Mouse (Mus musculus): ENCODE data around the gene Wbp1. TPM values are rescaled to one million over a fixed set of nuclear protein-coding genes. Genes with fewer than 3 reads are reported as not detected.

The Wbp1 gene
- polyA plus RNA-seq, 1 experiment: 83.4 TPM

GRCm38 (mm10) chr6:83103130-83103650, 18.2 kb downstream of the Wbp1 start:
- TF ChIP-seq POLR2A (IDR thresholded peaks at IDR 0.05; ENCODE audit: low read depth, low read length): no peak
- TF ChIP-seq CTCF (IDR thresholded peaks at IDR 0.05; ENCODE audit: extremely low read depth, insufficient read depth, insufficient read length, insufficient replicate concordance): no peak
- peaks cover 13% of the 10 kb centered on the region for H3K4me1 ChIP-seq (ENCODE audit: control insufficient read depth, insufficient read depth, insufficient read length)
- H3K27me3 ChIP-seq (ENCODE audit: control insufficient read depth, insufficient read depth, low read length): no peaks in the 10 kb centered on the region
- 93% methylated on average over 11 of the region's 11 CpGs for WGBS
- no peak overlapping the region for H3K27ac ChIP-seq (ENCODE audit: insufficient read depth, low read length)
- no peak overlapping the region for H3K4me3 ChIP-seq (ENCODE audit: extremely low read depth, insufficient read depth, insufficient read length)
- H3K36me3 ChIP-seq (ENCODE audit: control insufficient read depth, insufficient read depth, low read length): no peaks in the 10 kb centered on the region; the same call in 1 of the 2 replicates
- no peak for DNase-seq (ENCODE audit: low read depth in 1 of 2, low spot score in 2 of 2)

- H3K27ac ChIP-seq (ENCODE audit: insufficient read depth, low read length): peak overlapping the region; percentile 70
- no peak for TF ChIP-seq POLR2A (IDR thresholded peaks at IDR 0.05; ENCODE audit: low read depth, low read length)
- peak; percentile 60 for TF ChIP-seq CTCF (IDR thresholded peaks at IDR 0.05; ENCODE audit: extremely low read depth, insufficient read depth, insufficient read length, insufficient replicate concordance)
- peak in 1 of 2 experiments; percentile 63 for DNase-seq (ENCODE audit: low read depth in 1 of 2, low spot score in 2 of 2)
- H3K27me3 ChIP-seq (ENCODE audit: control insufficient read depth, insufficient read depth, low read length): no peaks in the 10 kb centered on the region
- peak overlapping the region; percentile 68 for H3K4me3 ChIP-seq (ENCODE audit: extremely low read depth, insufficient read depth, insufficient read length)
- no peaks in the 10 kb centered on the region; the same call in 1 of the 2 replicates for H3K36me3 ChIP-seq (ENCODE audit: control insufficient read depth, insufficient read depth, low read length)
- under 1% methylated on average over 74 of the region's 74 CpGs for WGBS
- peaks cover 13% of the 10 kb centered on the region for H3K4me1 ChIP-seq (ENCODE audit: control insufficient read depth, insufficient read depth, insufficient read length)
These were observed 19.4 kb downstream of the Wbp1 start for GRCm38 (mm10) chr6:83101688-83102556.

GRCm38 (mm10) chr6:83101316-83101687, 20.1 kb downstream of the Wbp1 start, which contains the start of the genes Ccdc142 and Gm42688:
TSS of gene Ccdc142 (plus strand) at chr6:83101601.
TSS of gene Gm42688 (plus strand) at chr6:83101617.
- H3K4me3 ChIP-seq (ENCODE audit: extremely low read depth, insufficient read depth, insufficient read length): peak within 1 kb of the TSS; percentile 68
- peak; percentile 82 to 93 for DNase-seq (ENCODE audit: low read depth in 1 of 2, low spot score in 2 of 2)
- H3K4me1 ChIP-seq (ENCODE audit: control insufficient read depth, insufficient read depth, insufficient read length): peaks cover 13% of the 10 kb centered on the region
- H3K27me3 ChIP-seq (ENCODE audit: control insufficient read depth, insufficient read depth, low read length): no peaks in the 10 kb centered on the region
- 1% methylated on average over 25 of the region's 25 CpGs for WGBS
- H3K36me3 ChIP-seq (ENCODE audit: control insufficient read depth, insufficient read depth, low read length): no peaks in the 10 kb centered on the region; the same call in 1 of the 2 replicates
- H3K27ac ChIP-seq (ENCODE audit: insufficient read depth, low read length): peak within 1 kb of the TSS; percentile 70
- TF ChIP-seq CTCF (IDR thresholded peaks at IDR 0.05; ENCODE audit: extremely low read depth, insufficient read depth, insufficient read length, insufficient replicate concordance) (peak; percentile 33; the same call in 1 of the 2 replicates), POLR2A (IDR thresholded peaks at IDR 0.05; ENCODE audit: low read depth, low read length) (no peak)

GRCm38 (mm10) chr6:83098411-83098810, 22.9 kb downstream of the Wbp1 start:
- H3K4me3 ChIP-seq (ENCODE audit: extremely low read depth, insufficient read depth, insufficient read length): no peak overlapping the region
- WGBS: 79% methylated on average over 2 of the region's 2 CpGs
- DNase-seq (ENCODE audit: low read depth in 1 of 2, low spot score in 2 of 2): no peak
- no peak overlapping the region for H3K27ac ChIP-seq (ENCODE audit: insufficient read depth, low read length)
- no peaks in the 10 kb centered on the region for H3K27me3 ChIP-seq (ENCODE audit: control insufficient read depth, insufficient read depth, low read length)
- peaks cover 13% of the 10 kb centered on the region for H3K4me1 ChIP-seq (ENCODE audit: control insufficient read depth, insufficient read depth, insufficient read length)
- H3K36me3 ChIP-seq (ENCODE audit: control insufficient read depth, insufficient read depth, low read length): no peaks in the 10 kb centered on the region; the same call in 1 of the 2 replicates
- TF ChIP-seq CTCF (IDR thresholded peaks at IDR 0.05; ENCODE audit: extremely low read depth, insufficient read depth, insufficient read length, insufficient replicate concordance) (no peak), POLR2A (IDR thresholded peaks at IDR 0.05; ENCODE audit: low read depth, low read length) (no peak)

- DNase-seq (ENCODE audit: low read depth in 1 of 2, low spot score in 2 of 2): peak in 1 of 2 experiments; percentile 58
- no peaks in the 10 kb centered on the region for H3K36me3 ChIP-seq (ENCODE audit: control insufficient read depth, insufficient read depth, low read length)
- 58% methylated on average over 6 of the region's 6 CpGs for WGBS
- peak overlapping the region; percentile 68 for H3K27ac ChIP-seq (ENCODE audit: insufficient read depth, low read length)
- H3K27me3 ChIP-seq (ENCODE audit: control insufficient read depth, insufficient read depth, low read length): no peaks in the 10 kb centered on the region
- TF ChIP-seq POLR2A (IDR thresholded peaks at IDR 0.05; ENCODE audit: low read depth, low read length): no peak
- TF ChIP-seq CTCF (IDR thresholded peaks at IDR 0.05; ENCODE audit: extremely low read depth, insufficient read depth, insufficient read length, insufficient replicate concordance): no peak
- no peak overlapping the region for H3K4me3 ChIP-seq (ENCODE audit: extremely low read depth, insufficient read depth, insufficient read length)
- no peaks in the 10 kb centered on the region for H3K4me1 ChIP-seq (ENCODE audit: control insufficient read depth, insufficient read depth, insufficient read length)
These were observed 25.4 kb downstream of the Wbp1 start for GRCm38 (mm10) chr6:83095968-83096367.

GRCm38 (mm10) chr6:83092416-83093127, 28.8 kb downstream of the Wbp1 start:
- no peak overlapping the region for H3K27ac ChIP-seq (ENCODE audit: insufficient read depth, low read length)
- WGBS: 16% methylated on average over 6 of the region's 6 CpGs
- H3K36me3 ChIP-seq (ENCODE audit: control insufficient read depth, insufficient read depth, low read length): no peaks in the 10 kb centered on the region
- no peak for TF ChIP-seq POLR2A (IDR thresholded peaks at IDR 0.05; ENCODE audit: low read depth, low read length)
- no peak for TF ChIP-seq CTCF (IDR thresholded peaks at IDR 0.05; ENCODE audit: extremely low read depth, insufficient read depth, insufficient read length, insufficient replicate concordance)
- H3K4me3 ChIP-seq (ENCODE audit: extremely low read depth, insufficient read depth, insufficient read length): no peak overlapping the region
- no peak for DNase-seq (ENCODE audit: low read depth in 1 of 2, low spot score in 2 of 2)
- H3K4me1 ChIP-seq (ENCODE audit: control insufficient read depth, insufficient read depth, insufficient read length): no peaks in the 10 kb centered on the region
- H3K27me3 ChIP-seq (ENCODE audit: control insufficient read depth, insufficient read depth, low read length): peaks cover 3% of the 10 kb centered on the region; the same call in 1 of the 2 replicates

Measured in spleen, adult 2 months (tissue).